Mouse (Mus musculus) layer of hippocampus, adult 9-10 months (tissue): Measurements from ENCODE around the gene Acap1.
"Not testable (repeated sequence)": the region's sequence is repeated elsewhere in the genome, so short reads cannot be mapped to it uniquely, and the experiment has no call there.

Experiments used
- DNase-seq: peaks from one replicate; pipeline ENCODE4 v3.0.0; 2022; ENCODE audit warnings: low spot score

Acap1 gene

GRCm38 (mm10) chr11:69921114-69922011, 26.0 kb upstream of the Acap1 start, which contains the start of gene Eif5a:
Gene Eif5a (minus strand): TSS chr11:69921958.
- DNase-seq = peak; percentile 97

DNA sequence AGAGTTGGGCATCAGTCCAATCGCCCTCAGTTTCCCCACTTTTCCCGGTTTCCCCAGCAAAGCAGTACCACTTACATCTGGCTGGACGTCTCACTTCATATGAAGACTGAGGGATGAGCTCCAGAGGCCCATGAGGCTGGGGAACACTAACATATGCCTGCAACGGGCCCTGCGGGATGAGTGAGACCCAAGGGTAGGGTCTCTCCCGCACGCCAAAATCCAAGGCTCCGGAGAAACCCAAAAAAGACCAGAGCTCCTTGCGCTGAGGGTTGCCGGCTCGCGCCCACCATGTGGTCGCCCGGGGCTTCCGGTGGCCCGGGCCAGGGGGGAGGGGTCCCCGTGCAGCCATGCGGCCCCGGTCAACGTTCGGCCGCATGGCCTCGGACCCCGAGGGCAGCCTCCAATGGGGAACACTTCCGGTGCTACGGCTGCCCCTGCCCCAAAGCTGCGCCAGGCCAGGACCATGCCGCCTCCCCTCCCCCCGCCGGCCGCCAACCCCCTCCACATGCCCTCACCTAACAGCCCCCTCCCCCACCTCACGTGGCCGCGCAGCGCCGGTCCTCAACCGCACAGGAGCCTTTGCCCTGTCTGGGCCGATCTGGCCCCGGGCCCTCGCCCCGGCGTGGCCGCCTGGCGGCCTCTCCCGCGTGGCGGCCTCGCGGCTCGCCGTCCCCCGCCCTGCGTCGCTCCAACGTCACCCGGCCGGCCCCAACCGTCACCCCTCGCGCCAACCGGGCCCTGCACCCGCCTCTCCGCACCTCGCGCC, 25.1 kb upstream of the Acap1 start:
- DNase-seq = no peak

GRCm38 (mm10) chr11:69919661-69920265, 24.4 kb upstream of the Acap1 start:
- no peak for DNase-seq

DNA sequence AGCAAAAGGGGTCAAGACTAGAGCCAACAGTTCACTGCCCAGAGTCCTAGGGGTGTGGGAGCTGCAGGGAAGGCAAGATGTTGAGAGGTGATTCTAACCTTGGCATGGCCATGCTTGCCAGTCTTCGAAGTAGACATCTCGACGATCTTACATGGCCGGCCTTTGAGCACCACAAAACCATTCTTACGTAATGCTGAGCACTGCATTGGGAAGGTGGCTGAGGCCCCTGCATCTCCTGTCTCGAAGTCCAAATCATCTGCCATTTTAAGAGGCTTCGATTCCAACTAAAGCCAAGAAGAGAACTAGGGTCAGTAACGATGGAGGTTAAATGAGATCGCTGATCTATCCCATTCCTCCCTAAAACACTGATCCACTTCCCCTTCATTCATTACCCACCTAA, 23.7 kb upstream of the Acap1 start:
- no peak for DNase-seq

DNA sequence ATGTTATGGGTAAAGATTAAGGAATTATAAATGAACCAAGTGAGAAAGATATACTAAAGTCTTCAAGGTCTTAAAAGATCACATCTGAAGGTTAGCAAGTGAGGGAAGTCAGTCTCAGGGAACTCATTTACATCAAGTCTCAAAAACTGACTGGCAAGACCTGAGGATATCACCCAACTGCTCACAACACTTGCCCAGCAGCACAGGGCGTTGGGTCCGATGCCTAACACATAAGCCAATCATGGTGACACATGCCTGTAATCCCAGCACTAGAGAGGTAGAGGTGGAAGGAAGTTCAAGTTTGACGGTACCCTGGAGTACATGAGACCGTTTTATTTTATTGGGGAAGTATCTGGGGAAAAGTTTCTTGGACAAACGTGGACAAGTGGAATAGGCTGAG, 22.8 kb upstream of the Acap1 start:
- DNase-seq = no peak

- DNase-seq = no peak
Observed at GRCm38 (mm10) chr11:69917379-69917948, 22.1 kb upstream of the Acap1 start.

GRCm38 (mm10) chr11:69916652-69917378, 21.5 kb upstream of the Acap1 start:
- not testable (repeated sequence) for DNase-seq

DNA sequence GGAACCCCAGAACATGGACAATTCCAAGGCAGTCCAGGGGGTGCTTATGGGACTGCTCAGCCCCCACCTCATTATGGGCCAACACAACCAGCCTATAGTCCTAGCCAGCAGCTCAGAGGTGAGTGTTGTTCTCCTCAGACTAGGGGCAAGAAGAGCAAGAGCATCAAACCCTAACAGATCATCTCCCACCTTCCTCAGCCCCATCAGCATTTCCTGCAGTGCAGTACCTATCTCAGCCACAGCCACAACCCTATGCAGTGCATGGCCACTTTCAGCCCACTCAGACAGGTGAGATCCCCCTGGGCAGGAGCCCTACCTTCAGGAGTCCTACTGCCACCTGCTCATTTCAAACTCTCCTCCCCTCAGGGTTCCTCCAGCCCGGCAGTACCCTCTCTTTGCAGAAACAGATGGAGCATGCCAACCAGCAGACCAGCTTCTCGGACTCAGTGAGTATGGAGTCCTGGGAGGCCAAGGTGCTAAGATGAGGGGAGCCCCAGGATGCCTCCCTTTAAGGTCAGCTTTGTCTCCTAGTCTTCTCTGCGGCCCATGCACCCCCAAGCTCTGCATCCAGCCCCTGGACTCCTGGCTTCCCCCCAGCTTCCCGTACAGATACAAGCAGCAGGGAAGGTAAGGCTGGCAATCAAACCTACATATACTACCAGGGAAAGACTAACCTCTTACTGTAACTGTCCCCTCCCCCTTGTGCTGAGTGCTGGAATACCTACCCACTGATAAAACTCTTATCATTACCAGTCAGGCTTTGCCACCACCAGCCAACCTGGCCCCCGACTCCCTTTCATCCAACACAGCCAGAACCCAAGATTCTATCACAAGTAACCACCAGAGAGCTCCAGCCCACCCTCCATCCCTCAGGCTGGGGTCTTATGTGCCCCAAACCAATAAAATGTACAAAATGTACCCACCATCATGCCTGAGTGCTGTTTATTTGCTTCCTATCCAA, 20.6 kb upstream of the Acap1 start:
- no peak for DNase-seq

GRCm38 (mm10) chr11:69914917-69915430, 19.6 kb upstream of the Acap1 start:
- no peak for DNase-seq

DNA sequence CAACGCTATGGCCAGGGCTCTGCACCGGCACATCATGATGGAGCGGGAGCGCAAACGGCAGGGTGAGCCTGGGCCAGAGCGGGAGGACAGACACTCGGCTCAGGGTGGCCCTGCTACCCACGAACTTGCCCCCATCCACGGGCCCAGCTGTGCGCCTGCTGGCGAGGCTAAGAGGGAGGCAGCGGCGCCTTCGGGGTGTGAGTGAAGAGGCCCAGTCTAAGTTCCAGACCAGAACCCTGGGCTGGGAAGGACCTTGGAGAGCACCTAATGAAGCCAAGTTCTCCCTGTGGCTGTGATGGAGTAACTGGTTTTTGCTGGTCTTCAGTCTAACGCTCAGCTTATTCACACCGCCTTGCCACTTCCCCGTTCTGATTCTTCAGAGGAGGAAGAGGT, 19.0 kb upstream of the Acap1 start:
- no peak for DNase-seq

DNA sequence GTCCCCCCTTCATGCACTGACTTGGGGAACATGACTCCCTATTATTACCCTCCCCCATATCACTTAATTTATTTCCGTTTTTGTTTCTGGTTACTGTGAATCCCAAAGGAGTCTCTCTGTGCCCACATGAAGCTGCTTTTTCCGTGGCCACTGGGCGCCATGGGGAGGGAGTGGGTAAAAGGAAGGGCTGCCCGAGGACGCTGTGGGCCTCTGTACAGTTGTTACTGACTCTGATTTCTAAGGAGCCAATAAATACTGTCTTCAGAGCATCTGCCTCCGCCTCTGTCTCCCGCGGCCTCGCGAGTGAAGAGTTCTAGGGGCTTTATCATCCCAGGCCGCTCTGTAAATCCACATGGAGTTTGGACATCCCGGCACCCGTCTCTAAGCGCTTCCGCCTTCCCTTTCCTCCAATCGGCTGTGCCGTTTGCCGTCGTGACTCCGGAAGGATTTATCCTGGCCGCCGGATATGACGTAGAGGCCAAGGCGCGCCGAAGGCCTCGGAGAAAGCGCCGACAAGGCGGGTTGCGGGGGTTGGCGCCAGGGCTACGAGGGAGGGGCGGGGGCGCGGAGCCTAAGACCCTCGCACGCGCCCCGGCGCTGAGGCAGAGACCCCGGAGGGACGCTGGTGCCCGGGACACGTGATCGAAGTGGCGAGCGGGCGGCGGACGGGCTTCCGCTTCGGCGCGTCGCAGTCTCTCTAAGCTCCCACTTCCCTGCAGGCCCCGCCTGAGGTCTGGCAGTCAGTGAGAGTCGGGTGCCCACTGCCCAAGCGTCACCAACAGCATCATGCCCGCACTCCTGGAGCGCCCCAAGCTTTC, 18.4 kb upstream of the Acap1 start, which contains the start of gene Gps2:
Gps2 (plus strand) TSS at position 335 of the 818 bp plus-strand sequence.
- peak; percentile 81 for DNase-seq

- no peak for DNase-seq
Observed at GRCm38 (mm10) chr11:69912716-69913530, 17.6 kb upstream of the Acap1 start.

- DNase-seq = no peak
Observed at GRCm38 (mm10) chr11:69911701-69912100, 16.4 kb upstream of the Acap1 start.

- DNase-seq = no peak
Observed at GRCm38 (mm10) chr11:69910781-69911560, 15.6 kb upstream of the Acap1 start.

DNA sequence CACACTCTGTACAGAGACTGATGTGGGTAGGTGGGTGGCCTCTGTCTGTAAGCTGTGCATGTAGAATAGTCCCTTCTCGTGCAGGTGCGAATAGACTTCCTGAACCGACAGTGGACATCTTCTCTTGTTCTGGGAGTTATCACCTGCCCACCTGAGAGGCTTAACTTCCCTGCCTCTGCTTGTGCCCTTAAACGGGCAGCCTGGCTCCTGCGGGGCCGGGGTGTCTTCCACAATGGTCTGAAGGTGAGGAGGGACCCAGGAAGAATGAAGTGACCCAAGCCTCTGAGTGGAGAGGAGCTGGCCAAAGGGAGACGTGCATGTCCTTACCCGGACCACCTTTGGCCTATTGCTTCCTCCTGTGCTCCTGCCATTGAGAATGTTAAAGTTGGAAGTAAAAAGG, 14.8 kb upstream of the Acap1 start:
- DNase-seq = no peak

- DNase-seq = no peak
Observed at GRCm38 (mm10) chr11:69909174-69909573, 13.8 kb upstream of the Acap1 start.

GRCm38 (mm10) chr11:69908645-69909044, 13.3 kb upstream of the Acap1 start:
- no peak for DNase-seq

GRCm38 (mm10) chr11:69904311-69904710, 9.0 kb upstream of the Acap1 start:
- DNase-seq = no peak
